Mouse (Mus musculus): Measurements from ENCODE around the gene Srrm4. TPM values are rescaled to one million over a fixed set of nuclear protein-coding genes. Genes with fewer than 3 reads are reported as not detected.

The Srrm4 gene
- polyA plus RNA-seq, 1 experiment = 0.06 TPM

- no peaks in the 10 kb centered on the region for H3K79me3 ChIP-seq (ENCODE audit: low read depth)
- no peak overlapping the region for H3ac ChIP-seq (ENCODE audit: control insufficient read depth, insufficient read length, low read depth)
- H3K79me2 ChIP-seq (ENCODE audit: control insufficient read depth, insufficient read depth) = no peaks in the 10 kb centered on the region
- H3K4me3 ChIP-seq (ENCODE audit: insufficient read depth, poor library complexity, severe bottlenecking) = no peak overlapping the region
- H3K36me3 ChIP-seq (ENCODE audit: control insufficient read depth, insufficient read depth) = no peaks in the 10 kb centered on the region
- H3K27me3 ChIP-seq (ENCODE audit: control insufficient read depth, insufficient read depth, insufficient read length) = peaks cover 18% of the 10 kb centered on the region
- no peak for TF ChIP-seq MYOG (IDR thresholded peaks at IDR 0.05; ENCODE audit: control insufficient read depth, extremely low read depth, insufficient read length)
- no peak for TF ChIP-seq FOSL1 (IDR thresholded peaks at IDR 0.05; ENCODE audit: insufficient read depth, low read length, poor library complexity, severe bottlenecking)
- no peak for TF ChIP-seq MAX (IDR thresholded peaks at IDR 0.05)
- TF ChIP-seq CTCF (IDR thresholded peaks at IDR 0.05; ENCODE audit: control insufficient read depth, insufficient read depth, insufficient read length) = no peak
- TF ChIP-seq CEBPB (IDR thresholded peaks at IDR 0.05; ENCODE audit: low read depth) = no peak
- TF ChIP-seq USF1 (IDR thresholded peaks at IDR 0.05; ENCODE audit: low read depth) = no peak
- no peak for TF ChIP-seq MYOD1 (IDR thresholded peaks at IDR 0.05; ENCODE audit: control insufficient read depth, insufficient read length, low read depth)
Measured at GRCm38 (mm10) chr5:116497205-116497604, 94.4 kb downstream of the Srrm4 start.

- Histone ChIP-seq H3K27me3 (ENCODE audit: control insufficient read depth, insufficient read depth, insufficient read length) (peaks cover 18% of the 10 kb centered on the region), H3K36me3 (ENCODE audit: control insufficient read depth, insufficient read depth) (no peaks in the 10 kb centered on the region), H3K4me3 (ENCODE audit: insufficient read depth, poor library complexity, severe bottlenecking) (no peak overlapping the region), H3K79me2 (ENCODE audit: control insufficient read depth, insufficient read depth) (no peaks in the 10 kb centered on the region), H3K79me3 (ENCODE audit: low read depth) (no peaks in the 10 kb centered on the region), H3ac (ENCODE audit: control insufficient read depth, insufficient read length, low read depth) (no peak overlapping the region)
- no peak for TF ChIP-seq FOSL1 (IDR thresholded peaks at IDR 0.05; ENCODE audit: insufficient read depth, low read length, poor library complexity, severe bottlenecking)
- TF ChIP-seq USF1 (IDR thresholded peaks at IDR 0.05; ENCODE audit: low read depth) = no peak
- TF ChIP-seq MYOD1 (IDR thresholded peaks at IDR 0.05; ENCODE audit: control insufficient read depth, insufficient read length, low read depth) = no peak
- no peak for TF ChIP-seq MAX (IDR thresholded peaks at IDR 0.05)
- TF ChIP-seq CTCF (IDR thresholded peaks at IDR 0.05; ENCODE audit: control insufficient read depth, insufficient read depth, insufficient read length) = no peak
- no peak for TF ChIP-seq CEBPB (IDR thresholded peaks at IDR 0.05; ENCODE audit: low read depth)
- TF ChIP-seq MYOG (IDR thresholded peaks at IDR 0.05; ENCODE audit: control insufficient read depth, extremely low read depth, insufficient read length) = no peak
Measured at GRCm38 (mm10) chr5:116496717-116497116, 94.9 kb downstream of the Srrm4 start.

- no peak overlapping the region for H3ac ChIP-seq (ENCODE audit: control insufficient read depth, insufficient read length, low read depth)
- no peaks in the 10 kb centered on the region for H3K79me3 ChIP-seq (ENCODE audit: low read depth)
- H3K4me3 ChIP-seq (ENCODE audit: insufficient read depth, poor library complexity, severe bottlenecking) = no peak overlapping the region
- TF ChIP-seq MYOD1 (IDR thresholded peaks at IDR 0.05; ENCODE audit: control insufficient read depth, insufficient read length, low read depth) = no peak
- no peak for TF ChIP-seq CEBPB (IDR thresholded peaks at IDR 0.05; ENCODE audit: low read depth)
- no peak for TF ChIP-seq USF1 (IDR thresholded peaks at IDR 0.05; ENCODE audit: low read depth)
- peaks cover 22% of the 10 kb centered on the region for H3K27me3 ChIP-seq (ENCODE audit: control insufficient read depth, insufficient read depth, insufficient read length)
- H3K79me2 ChIP-seq (ENCODE audit: control insufficient read depth, insufficient read depth) = no peaks in the 10 kb centered on the region
- H3K36me3 ChIP-seq (ENCODE audit: control insufficient read depth, insufficient read depth) = no peaks in the 10 kb centered on the region
Measured at GRCm38 (mm10) chr5:116495466-116495865, 96.2 kb downstream of the Srrm4 start.

DNA sequence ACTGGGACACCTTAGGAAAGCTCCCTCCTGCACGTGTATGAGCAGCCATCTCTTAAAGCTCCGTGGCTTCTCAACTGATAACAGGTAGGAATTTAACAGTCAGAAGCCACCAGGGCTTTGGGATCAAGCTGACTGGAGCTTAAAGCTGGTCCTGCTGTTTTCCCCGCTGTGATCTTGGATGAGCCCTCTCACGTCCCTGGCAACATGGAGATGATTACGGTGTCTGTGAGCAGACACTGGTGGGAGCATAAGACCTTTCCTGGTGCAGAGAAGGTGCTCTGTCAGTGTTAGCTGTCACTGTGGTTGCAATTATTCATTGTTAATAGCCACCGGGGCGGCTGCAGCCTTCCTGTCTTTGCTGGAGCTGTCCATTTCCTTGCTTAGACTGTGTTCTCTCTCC, 97.2 kb downstream of the Srrm4 start:
- Histone ChIP-seq H3ac (ENCODE audit: control insufficient read depth, insufficient read length, low read depth) (no peak overlapping the region), H3K79me2 (ENCODE audit: control insufficient read depth, insufficient read depth) (no peaks in the 10 kb centered on the region), H3K4me3 (ENCODE audit: insufficient read depth, poor library complexity, severe bottlenecking) (no peak overlapping the region), H3K79me3 (ENCODE audit: low read depth) (no peaks in the 10 kb centered on the region), H3K36me3 (ENCODE audit: control insufficient read depth, insufficient read depth) (no peaks in the 10 kb centered on the region), H3K27me3 (ENCODE audit: control insufficient read depth, insufficient read depth, insufficient read length) (peaks cover 22% of the 10 kb centered on the region)
- TF ChIP-seq FOSL1 (IDR thresholded peaks at IDR 0.05; ENCODE audit: insufficient read depth, low read length, poor library complexity, severe bottlenecking) (no peak), CTCF (IDR thresholded peaks at IDR 0.05; ENCODE audit: control insufficient read depth, insufficient read depth, insufficient read length) (no peak), CEBPB (IDR thresholded peaks at IDR 0.05; ENCODE audit: low read depth) (no peak)

DNA sequence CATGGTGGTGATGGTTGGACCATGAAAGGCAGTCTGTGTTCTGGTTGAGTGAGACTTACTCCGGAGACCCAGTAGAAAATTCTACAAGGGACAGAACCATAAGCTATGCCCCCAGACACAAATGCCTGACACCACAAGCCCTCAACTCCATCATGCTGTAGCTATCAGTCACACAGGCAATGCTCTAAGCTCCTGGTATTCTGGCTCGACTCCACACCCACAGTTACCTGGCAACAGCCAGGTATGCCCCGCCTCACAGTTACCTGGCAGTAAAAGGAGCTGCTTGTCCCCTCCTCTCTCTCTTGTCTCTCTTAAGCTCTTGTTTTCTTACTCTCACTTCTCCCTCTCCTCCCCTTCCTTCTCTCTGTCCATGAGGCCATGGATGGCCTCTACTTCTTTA, 98.9 kb downstream of the Srrm4 start:
- Histone ChIP-seq H3K27me3 (ENCODE audit: control insufficient read depth, insufficient read depth, insufficient read length) (peaks cover 22% of the 10 kb centered on the region), H3K36me3 (ENCODE audit: control insufficient read depth, insufficient read depth) (no peaks in the 10 kb centered on the region), H3K4me3 (ENCODE audit: insufficient read depth, poor library complexity, severe bottlenecking) (no peak overlapping the region), H3K79me3 (ENCODE audit: low read depth) (no peaks in the 10 kb centered on the region), H3ac (ENCODE audit: control insufficient read depth, insufficient read length, low read depth) (no peak overlapping the region), H3K79me2 (ENCODE audit: control insufficient read depth, insufficient read depth) (no peaks in the 10 kb centered on the region)
- no peak for TF ChIP-seq MYOD1 (IDR thresholded peaks at IDR 0.05; ENCODE audit: control insufficient read depth, insufficient read length, low read depth)
- no peak for TF ChIP-seq MYOG (IDR thresholded peaks at IDR 0.05; ENCODE audit: control insufficient read depth, extremely low read depth, insufficient read length)
- no peak for TF ChIP-seq CTCF (IDR thresholded peaks at IDR 0.05; ENCODE audit: control insufficient read depth, insufficient read depth, insufficient read length)
- TF ChIP-seq USF1 (IDR thresholded peaks at IDR 0.05; ENCODE audit: low read depth) = no peak

DNA sequence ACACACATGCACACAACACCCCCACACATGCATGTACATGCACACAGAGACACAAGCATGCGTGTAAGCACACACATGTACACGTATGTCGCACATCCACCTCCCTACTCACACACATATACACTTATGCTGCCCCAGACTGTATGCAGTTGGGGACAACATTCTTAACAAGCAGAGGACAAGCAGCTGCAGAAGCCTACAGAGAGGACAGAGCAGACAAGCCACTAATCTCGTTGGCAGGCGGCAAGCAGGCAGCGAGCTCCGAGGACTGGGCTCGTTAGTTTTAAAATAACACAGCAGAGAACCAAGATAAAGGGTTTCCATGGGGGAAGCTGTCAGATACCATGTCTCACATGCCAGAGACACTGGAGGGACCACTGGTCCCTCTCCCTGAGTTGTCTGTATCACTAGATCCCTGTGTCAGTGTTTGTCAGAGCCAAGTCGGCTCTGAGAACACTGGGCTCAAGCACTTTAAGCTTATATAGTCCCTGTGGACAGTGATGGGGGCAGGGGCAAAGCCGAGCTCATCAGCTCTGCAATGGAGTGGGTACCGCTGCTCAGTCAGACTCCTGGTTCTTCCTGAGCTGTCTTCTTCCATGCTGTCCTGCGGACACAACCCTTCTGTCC, 99.7 kb downstream of the Srrm4 start:
- H3ac ChIP-seq (ENCODE audit: control insufficient read depth, insufficient read length, low read depth) = no peak overlapping the region
- no peaks in the 10 kb centered on the region for H3K79me3 ChIP-seq (ENCODE audit: low read depth)
- H3K79me2 ChIP-seq (ENCODE audit: control insufficient read depth, insufficient read depth) = no peaks in the 10 kb centered on the region
- no peaks in the 10 kb centered on the region for H3K36me3 ChIP-seq (ENCODE audit: control insufficient read depth, insufficient read depth)
- H3K4me3 ChIP-seq (ENCODE audit: insufficient read depth, poor library complexity, severe bottlenecking) = no peak overlapping the region
- peaks cover 22% of the 10 kb centered on the region for H3K27me3 ChIP-seq (ENCODE audit: control insufficient read depth, insufficient read depth, insufficient read length)
- TF ChIP-seq MYOD1 (IDR thresholded peaks at IDR 0.05; ENCODE audit: control insufficient read depth, insufficient read length, low read depth) (no peak), CEBPB (IDR thresholded peaks at IDR 0.05; ENCODE audit: low read depth) (no peak)

Data from C2C12 (cell line).